Mouse (Mus musculus) lung, adult 2 months (tissue): ENCODE measurements around the gene Rps9.

Experiments used
- CTCF ChIP-seq: fragments of 200-500 bp; IDR thresholded peaks from 2 replicates; pipeline ENCODE4 v1.5.1; 2011; ENCODE audit warnings: mild to moderate bottlenecking, low read length, control low read depth; ENCODE audit not compliant: insufficient read depth
- POLR2A ChIP-seq: fragments of 200-500 bp; IDR thresholded peaks from 2 replicates; pipeline ENCODE4 v1.6.1; 2011; ENCODE audit warnings: low read depth, mild to moderate bottlenecking, control low read depth, low read length, borderline replicate concordance; ENCODE audit errors: extremely low read depth

DNA sequence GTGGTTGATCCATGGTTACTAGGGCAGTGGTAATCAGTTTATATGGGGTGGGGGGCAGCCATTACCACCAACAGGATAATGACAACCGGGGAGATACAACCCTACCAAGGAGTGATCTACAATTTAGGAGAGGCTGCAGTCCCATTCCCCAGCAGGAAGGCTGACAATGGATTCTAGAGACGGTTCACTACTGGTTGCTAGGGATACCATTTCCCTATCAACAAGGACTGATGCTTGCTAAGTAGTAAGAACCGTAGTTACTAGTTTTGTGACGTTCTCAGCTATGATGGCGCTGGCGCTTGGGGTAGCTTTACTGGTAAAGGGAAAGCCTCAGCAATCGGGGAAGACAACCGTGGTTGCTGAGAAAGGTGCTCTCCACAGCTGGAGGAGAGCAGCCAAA lies 19.1 kb upstream of the Rps9 start:
- TF ChIP-seq CTCF = no peak
- TF ChIP-seq POLR2A = no peak
